Mouse (Mus musculus) hematopoietic stem cell, adult 5-6 weeks (primary cell): Measurements from ENCODE around the gene Krtap22-2. TPM values are rescaled to one million over a fixed set of nuclear protein-coding genes. Genes with fewer than 3 reads are reported as not detected.
"Not testable (repeated sequence)": the region's sequence is repeated elsewhere in the genome, so short reads cannot be mapped to it uniquely, and the experiment has no call there.

Experiments used
- ATAC-seq, 2 experiments: fragments of 125-278 bp in 1 of 2; replicated peaks in 1 of 2; 2 replicates each; pipeline ENCODE4 v1.8.0; 2016 to 2017; ENCODE audit warnings: inconsistent platforms in 2 of 2, mild to moderate bottlenecking in 2 of 2, moderate number of reproducible peaks in 2 of 2, low read depth in 1 of 2, moderate TSS enrichment in 1 of 2; ENCODE audit not compliant: low FRiP score in 2 of 2, poor library complexity in 2 of 2, severe bottlenecking in 2 of 2, insufficient read depth in 1 of 2, low TSS enrichment in 1 of 2
- total RNA-seq: library from RNA; stranded (forward); fragments of 172-1452, 232-1000 nt; gene quantifications from 2 replicates; pipeline ENCODE4 v1.2.3, GENCODE M21; 2017

The Krtap22-2 gene
- not detected in 2 replicates for total RNA-seq

GRCm38 (mm10) chr16:89010659-89011058 is at the start of gene Krtap22-2:
TSS of gene Krtap22-2 (minus strand) at chr16:89010759.
- ATAC-seq: no peak

DNA sequence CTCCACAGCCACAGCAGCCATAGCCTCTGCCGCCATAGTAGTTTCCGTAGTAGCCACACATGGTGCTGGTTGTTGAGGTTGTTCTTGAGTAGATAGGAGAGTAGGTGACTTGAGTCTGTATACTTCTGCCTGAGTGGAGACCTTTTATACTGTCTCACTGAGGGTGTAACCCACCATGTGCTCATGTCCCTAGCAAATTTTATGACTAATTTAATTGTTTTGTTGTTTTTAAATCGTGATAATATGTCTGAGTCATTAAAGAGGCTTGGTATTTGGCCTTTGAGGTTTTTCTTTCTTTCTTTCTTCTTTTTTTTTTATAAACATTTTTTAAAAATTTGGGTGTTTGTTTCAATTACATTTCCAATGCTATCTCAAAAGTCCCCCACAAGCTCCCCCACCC is 37.2 kb upstream of the Krtap22-2 start, which contains the start of gene Krtap6-5:
Gene Krtap6-5, minus strand, starts transcription at position 101 of the 400 bp plus-strand sequence.
- no peak for ATAC-seq

DNA sequence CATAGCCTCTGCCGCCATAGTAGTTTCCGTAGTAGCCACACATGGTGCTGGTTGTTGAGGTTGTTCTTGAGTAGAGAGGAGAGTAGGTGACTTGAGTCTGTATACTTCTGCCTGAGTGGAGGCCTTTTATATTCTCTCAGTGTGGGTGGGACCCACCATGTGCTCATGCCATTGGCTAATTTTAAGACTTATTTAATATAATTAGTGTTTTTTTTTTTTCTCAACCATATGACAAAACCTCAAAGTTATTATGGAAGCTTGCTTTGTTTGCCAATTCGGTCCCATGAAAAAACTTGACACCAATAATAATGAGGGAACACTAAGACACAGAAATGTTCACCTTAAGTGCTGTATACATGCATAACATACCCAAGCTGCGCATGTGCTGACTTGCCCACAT is 30.8 kb upstream of the Krtap22-2 start, which contains the start of gene Gm10228:
Gene Gm10228, minus strand, starts transcription at position 101 of the 400 bp plus-strand sequence.
- ATAC-seq: not testable (repeated sequence)

DNA sequence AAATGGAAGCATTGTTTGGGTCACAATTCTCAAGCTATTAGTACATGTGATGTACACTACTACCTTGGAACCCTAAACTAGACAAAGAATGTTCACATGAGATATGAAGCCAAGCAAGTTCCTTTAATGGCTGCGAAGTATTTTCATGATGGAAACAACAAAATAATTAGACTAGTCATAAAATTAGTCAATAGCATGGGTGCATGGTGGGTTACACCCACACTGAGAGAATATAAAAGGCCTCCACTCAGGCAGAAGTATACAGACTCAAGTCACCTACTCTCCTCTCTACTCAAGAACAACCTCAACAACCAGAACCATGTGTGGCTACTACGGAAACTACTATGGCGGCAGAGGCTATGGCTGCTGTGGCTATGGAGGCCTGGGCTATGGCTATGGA is 20.8 kb upstream of the Krtap22-2 start, which contains the start of gene Krtap6-1:
Gene Krtap6-1, plus strand, starts transcription at position 301 of the 400 bp plus-strand sequence.
- not testable (repeated sequence) for ATAC-seq

GRCm38 (mm10) chr16:89014984-89015383 is 4.4 kb upstream of the Krtap22-2 start, which contains the start of gene Gm10229:
TSS of gene Gm10229 (plus strand) at chr16:89015284.
- not testable (repeated sequence) for ATAC-seq

- no peak for ATAC-seq
Observed at GRCm38 (mm10) chr16:89013973-89014372, 3.4 kb upstream of the Krtap22-2 start.

DNA sequence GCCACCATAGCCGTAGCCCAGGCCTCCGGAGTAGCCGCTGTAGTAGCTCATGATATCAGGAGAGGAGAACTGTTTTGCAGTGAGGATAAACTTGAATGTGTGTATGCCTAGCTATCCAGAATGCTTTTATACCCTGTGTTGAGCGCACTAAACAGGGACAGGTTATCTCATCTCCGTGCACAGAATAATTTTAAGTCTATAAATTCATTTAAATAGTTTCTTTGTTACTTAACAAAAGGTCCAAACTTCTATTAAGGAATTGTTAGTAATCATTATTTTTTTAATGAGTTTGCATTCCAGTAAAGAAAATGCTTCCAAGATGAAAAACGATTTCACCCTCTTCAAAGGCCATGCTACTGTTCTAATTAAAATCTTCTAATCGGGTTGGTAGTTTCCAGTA is 47.8 kb downstream of the Krtap22-2 start, which contains the start of gene Krtap16-3:
Gene Krtap16-3, minus strand, starts transcription at position 101 of the 400 bp plus-strand sequence.
- no peak for ATAC-seq

Other genes starting within 250 kb of the Krtap22-2 start
- gene 2310057N15Rik, start 236.6 kb downstream of the Krtap22-2 start, total RNA-seq: not detected in 2 replicates
- gene Gm5965, start 232.9 kb downstream of the Krtap22-2 start, total RNA-seq: not detected in 2 replicates
- gene Gm20741, start 198.5 kb downstream of the Krtap22-2 start, total RNA-seq: not detected in 2 replicates
- not detected in 2 replicates for gene Krtap15, start 190.5 kb downstream of the Krtap22-2 start, total RNA-seq
- gene Krtap14, start 184.6 kb downstream of the Krtap22-2 start, total RNA-seq: not detected in 2 replicates
- gene Krtap19-1, start 141.3 kb downstream of the Krtap22-2 start, total RNA-seq: not detected in 2 replicates
- gene Krtap19-2, start 136.5 kb downstream of the Krtap22-2 start, total RNA-seq: not detected in 2 replicates
- not detected in 2 replicates for gene Krtap19-3, start 132.7 kb downstream of the Krtap22-2 start, total RNA-seq
- not detected in 2 replicates for gene Krtap19-4, start 125.7 kb downstream of the Krtap22-2 start, total RNA-seq
- not detected in 2 replicates for gene Krtap19-5, start 114.3 kb downstream of the Krtap22-2 start, total RNA-seq
- not detected in 2 replicates for gene Krtap19-9b, start 78.5 kb downstream of the Krtap22-2 start, total RNA-seq
- gene Krtap16-3, start 47.9 kb downstream of the Krtap22-2 start, total RNA-seq: not detected in 2 replicates
- not detected in 2 replicates for gene Gm10229, start 4.5 kb upstream of the Krtap22-2 start, total RNA-seq
- not detected in 2 replicates for gene Krtap6-1, start 20.9 kb upstream of the Krtap22-2 start, total RNA-seq
- not detected in 2 replicates for gene Gm10228, start 30.7 kb upstream of the Krtap22-2 start, total RNA-seq
- not detected in 2 replicates for gene Krtap6-5, start 37.1 kb upstream of the Krtap22-2 start, total RNA-seq
- not detected in 2 replicates for gene 1110025L11Rik, start 53.2 kb upstream of the Krtap22-2 start, total RNA-seq
- gene Krtap6-3, start 73.3 kb upstream of the Krtap22-2 start, total RNA-seq: not detected in 2 replicates
- not detected in 2 replicates for gene Gm6358, start 130.1 kb upstream of the Krtap22-2 start, total RNA-seq
- gene Gm10061, start 140.3 kb upstream of the Krtap22-2 start, total RNA-seq: not detected in 2 replicates
- gene Gm9789, start 147.2 kb upstream of the Krtap22-2 start, total RNA-seq: not detected in 2 replicates
- not detected in 2 replicates for gene Gm7735, start 158.7 kb upstream of the Krtap22-2 start, total RNA-seq
- gene 1110057P08Rik, start 164.0 kb upstream of the Krtap22-2 start, total RNA-seq: not detected in 2 replicates
- gene Krtap20-2, start 195.1 kb upstream of the Krtap22-2 start, total RNA-seq: not detected in 2 replicates